Mouse (Mus musculus): Measurements from ENCODE around the gene Ifnab.

- TF ChIP-seq POLR2A (IDR thresholded peaks at IDR 0.05; ENCODE audit: low read depth, low read length) (no peak), CTCF (conservative IDR thresholded peaks at IDR 0.05; ENCODE audit: insufficient read depth, insufficient read length, low read depth, low read length) (no peak)
These were observed 8.1 kb upstream of the Ifnab start for GRCm38 (mm10) chr4:88699301-88699700.

All from kidney, adult 2 months (tissue).